Mouse (Mus musculus): ENCODE results near the gene Pspc1. TPM values are rescaled to one million over a fixed set of nuclear protein-coding genes. Genes with fewer than 3 reads are reported as not detected.

Gene Pspc1
- total RNA-seq, 2 experiments from 2014 or later = 6.3 to 8.8 TPM

DNA sequence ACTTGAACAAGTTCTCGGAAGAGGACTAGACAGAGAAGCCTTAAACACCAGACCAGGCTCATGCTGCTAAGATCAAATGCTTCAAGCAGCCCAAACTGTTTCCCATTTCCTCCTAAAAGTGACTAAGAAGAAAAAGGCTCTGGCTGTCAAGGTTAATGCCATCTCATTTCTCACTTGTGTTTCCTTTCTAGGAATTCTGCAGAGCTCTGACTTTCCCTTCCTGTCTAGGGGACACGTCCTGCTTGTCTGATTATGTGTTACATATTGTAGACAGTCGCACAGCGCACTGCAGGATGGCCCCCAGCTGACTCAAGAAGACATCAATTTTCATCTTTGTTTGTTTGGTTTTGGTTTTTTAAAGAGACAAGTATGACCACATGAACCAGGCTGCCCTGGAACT, 72.4 kb downstream of the Pspc1 start:
- intact Hi-C loops (cut with DNase I) = no loop called here
- no peak for DNase-seq

DNA sequence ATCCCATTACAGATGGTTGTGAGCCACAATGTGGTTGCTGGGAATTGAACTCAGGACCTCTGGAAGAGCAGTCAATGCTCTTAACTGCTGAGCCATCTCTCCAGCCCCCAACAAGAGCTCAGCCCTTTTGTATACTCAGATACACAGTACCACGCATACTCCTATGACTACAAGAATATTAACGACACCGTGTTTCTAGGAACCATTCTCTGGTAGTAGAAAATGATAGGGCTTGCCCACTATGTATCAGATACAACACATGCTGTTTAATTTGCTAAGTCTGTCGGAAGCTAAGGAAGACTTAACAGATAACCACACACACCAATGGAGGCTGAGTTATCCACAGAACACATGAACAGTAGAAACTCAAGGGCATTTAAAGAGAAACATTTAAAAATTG, 75.5 kb downstream of the Pspc1 start:
- no peak for DNase-seq
- intact Hi-C loops (cut with DNase I) = no loop called here

DNA sequence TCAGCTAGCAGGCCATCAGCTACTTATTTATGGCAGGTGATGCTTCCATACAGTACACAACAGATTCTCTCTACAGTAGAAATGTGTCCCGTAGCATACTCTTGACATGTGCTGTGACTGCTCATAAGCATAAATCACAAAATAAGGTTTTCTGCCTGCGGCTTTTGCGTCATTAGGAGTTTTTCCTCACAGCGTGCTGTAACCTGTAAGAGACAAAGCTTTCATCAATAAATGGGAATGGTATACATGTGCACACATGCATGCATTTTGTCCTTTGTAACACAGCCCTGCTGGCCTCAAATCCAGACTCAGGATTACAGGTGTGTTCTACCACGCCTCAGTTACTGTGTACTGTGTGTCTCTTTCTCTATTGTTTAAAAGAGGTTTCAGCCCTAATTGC, 80.3 kb downstream of the Pspc1 start:
- intact Hi-C loops (cut with DNase I) = no loop called here

DNA sequence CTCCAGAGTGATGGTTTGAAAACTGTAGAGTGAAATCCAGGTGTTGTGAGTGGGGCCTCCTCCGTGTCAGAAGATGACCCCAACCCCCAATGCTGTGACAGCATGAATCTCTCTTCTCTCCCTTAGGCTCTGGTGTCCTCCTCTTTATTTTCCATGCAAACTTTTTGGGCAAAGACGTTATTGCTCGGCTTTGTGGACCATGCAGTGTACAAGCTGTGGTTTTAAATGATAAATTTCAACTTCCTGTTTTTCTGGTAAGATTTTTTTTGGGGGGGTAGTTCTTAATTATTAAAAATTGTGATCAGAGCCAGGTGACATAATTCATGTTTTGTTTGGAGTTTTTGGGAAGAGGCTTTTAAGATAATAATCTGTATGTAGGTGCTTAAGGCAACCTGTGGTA, 82.6 kb downstream of the Pspc1 start:
- intact Hi-C loops (cut with DNase I) = no loop called here
- DNase-seq = no peak

More for the DNA sequence above, 80.3 kb downstream of the Pspc1 start:
- DNase-seq = no peak

DNA sequence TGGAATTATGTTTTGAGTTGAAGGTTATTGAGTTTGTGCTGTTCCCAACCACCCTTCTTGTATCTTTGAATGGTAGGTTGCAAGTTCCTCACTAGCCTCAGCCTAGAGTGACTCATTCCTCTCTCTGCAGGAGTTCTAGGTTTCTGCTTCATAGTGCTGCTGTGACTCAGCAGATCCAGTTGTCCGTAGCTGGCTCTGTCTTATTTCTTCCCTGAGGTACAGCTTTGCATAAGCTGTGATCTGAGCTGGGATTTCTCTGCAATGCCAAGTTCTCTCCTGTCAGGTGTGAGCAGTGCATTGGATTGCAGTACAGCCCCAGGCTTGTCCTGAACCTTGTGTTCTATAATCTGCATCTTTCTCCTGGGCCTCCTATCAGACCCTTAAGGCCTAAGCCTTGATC, 88.3 kb downstream of the Pspc1 start:
- intact Hi-C loops (cut with DNase I) = loop anchor here (10.0 kb wide), 1 partner anchor 245 kb away; no protein-coding TSS in a partner anchor

GRCm38 (mm10) chr14:56689116-56689515, 89.0 kb downstream of the Pspc1 start:
- intact Hi-C loops (cut with DNase I) = loop anchor here (10.0 kb wide), 1 partner anchor 246 kb away; no protein-coding TSS in a partner anchor
- DNase-seq = no peak

More for the DNA sequence above, 88.3 kb downstream of the Pspc1 start:
- DNase-seq = no peak

DNA sequence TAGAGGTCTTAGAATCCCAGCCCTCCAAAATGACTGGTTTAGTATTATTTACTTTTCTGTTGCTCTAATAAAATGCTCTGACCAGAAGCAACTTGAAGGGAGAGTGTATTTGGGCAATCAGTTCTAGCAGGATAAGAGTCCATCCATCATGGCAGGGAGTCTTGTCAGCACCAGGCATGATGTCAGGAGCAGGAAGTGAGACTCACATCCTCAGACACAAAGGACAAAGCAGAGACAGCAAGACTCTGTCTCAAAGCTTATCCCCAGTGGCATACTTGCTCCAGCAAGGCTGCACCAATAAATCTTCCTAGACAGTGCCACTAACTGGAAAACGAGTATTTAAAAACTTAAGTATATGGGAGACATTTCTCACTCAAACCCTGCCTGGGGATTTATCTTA, 92.7 kb downstream of the Pspc1 start:
- DNase-seq = no peak
- intact Hi-C loops (cut with DNase I) = loop anchor here (10.0 kb wide), 1 partner anchor 249 kb away; no protein-coding TSS in a partner anchor

Other genes with a start within 250 kb of the Pspc1 start
- 1 to 10 TPM; 2.0 to 2.5 TPM for gene Cenpj, start 202.9 kb downstream of the Pspc1 start, total RNA-seq (2021)
- gene Parp4, start 202.7 kb downstream of the Pspc1 start, total RNA-seq (2021) = 10 to 100 TPM; 12.0 to 13.2 TPM
- gene Mphosph8, start 110.1 kb downstream of the Pspc1 start, total RNA-seq (2021) = 10 to 100 TPM; 10.7 to 13.4 TPM
- 10 to 100 TPM; 12.8 to 18.5 TPM for gene Zmym5, start 33.4 kb upstream of the Pspc1 start, total RNA-seq (2021)
- 10 to 100 TPM; 30.5 to 34.2 TPM for gene Zmym2, start 108.3 kb upstream of the Pspc1 start, total RNA-seq (2021)

All from gastrocnemius, postnatal 36 days (tissue).